Mouse (Mus musculus) adrenal gland, adult 18-20 months (tissue): ENCODE measurements around the gene Ccdc148. TPM values are rescaled to one million over a fixed set of nuclear protein-coding genes. Genes with fewer than 3 reads are reported as not detected.

ENCODE experiments used
- DNase-seq, 2 experiments: peaks; one replicate each; pipeline ENCODE4 v3.0.0; 2021 to 2022; ENCODE audit warnings: low spot score in 2 of 2
- total RNA-seq, 2 experiments: library from RNA; stranded (reverse); gene quantifications; 1 replicate in 1 of 2; 2 replicates in 1 of 2; pipeline ENCODE4 v1.2.3; 2021

Ccdc148 gene
- total RNA-seq, 2 experiments from 2014 or later, result 1.4 to 1.5 TPM

DNA sequence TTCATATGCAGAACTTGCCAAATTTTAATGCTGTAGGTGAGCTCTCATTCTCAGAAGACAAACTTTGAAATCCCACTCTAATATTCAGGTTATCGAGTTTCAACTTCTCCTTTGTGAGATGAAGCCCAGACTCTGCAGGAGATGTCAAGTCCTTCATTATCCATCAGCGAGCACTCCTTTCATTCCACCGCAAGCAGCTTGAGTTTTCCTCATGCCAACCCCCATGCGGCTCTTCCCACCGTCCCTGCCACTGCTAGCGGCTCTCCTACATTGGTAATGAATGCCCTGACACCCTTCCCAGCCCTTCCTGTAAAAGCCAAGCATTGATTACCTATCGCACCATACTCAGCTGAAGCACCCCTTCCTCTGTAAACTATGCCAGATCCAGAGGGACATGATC is 211.7 kb downstream of the Ccdc148 start:
- DNase-seq, result no peak

DNA sequence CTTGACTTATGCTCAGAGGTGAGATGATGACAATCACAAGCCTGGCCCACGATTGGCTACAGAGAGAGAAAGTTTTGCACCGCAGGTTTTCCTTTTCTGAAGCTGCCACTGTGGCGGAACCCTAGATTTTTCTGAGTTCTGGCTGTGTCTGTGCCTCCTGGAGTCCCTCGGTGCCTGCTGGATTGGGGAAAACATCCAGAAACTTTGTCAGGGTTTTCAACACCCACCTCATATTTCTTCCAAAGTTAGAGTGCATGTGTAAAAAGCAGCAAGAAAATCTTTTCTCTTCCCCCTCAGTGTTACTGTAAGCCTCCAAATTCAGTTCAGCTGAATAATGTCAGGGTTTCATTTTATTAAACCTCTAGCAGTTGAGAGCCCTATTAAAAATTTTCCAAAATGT is 219.1 kb downstream of the Ccdc148 start:
- no peak for DNase-seq

GRCm38 (mm10) chr2:58925551-58925950 is 234.9 kb downstream of the Ccdc148 start:
- no peak for DNase-seq

DNA sequence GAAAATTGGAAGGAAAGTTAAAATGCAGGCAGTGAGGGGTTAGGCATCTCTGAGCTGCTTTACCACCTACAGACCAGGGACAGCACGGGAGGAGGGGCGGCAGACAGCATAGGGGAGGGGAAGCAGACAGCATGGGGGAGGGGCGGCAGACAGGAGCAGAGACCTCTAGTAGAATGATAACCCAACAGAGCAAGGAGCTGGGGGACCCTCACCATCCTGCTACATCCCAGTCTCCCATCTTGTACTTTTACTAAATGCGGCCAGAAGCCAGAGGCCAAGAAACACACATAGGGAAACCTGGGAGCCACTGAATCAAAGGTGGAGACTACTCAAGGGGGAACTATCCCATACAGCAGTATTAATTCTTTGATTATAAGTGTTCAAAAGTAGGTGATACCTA is 242.1 kb downstream of the Ccdc148 start:
- DNase-seq, result no peak

DNA sequence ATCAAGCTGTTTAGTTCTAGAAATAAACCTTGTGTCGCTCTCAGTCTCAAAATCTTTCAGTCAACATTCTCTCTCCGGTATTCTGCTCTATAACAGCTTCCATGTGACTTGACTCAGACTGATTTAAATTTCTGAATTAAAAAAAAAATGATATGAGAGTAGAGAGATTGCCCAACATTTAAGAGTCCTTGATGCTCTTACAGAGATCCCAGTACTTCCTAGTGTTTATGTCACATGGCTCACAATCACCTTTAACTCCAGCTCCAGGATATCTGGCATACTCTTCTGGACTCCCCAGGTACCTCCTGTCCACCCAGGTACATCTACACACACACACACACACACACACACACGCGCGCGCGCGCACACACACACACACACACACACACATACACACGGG is 248.1 kb downstream of the Ccdc148 start:
- no peak for DNase-seq

GRCm38 (mm10) chr2:58906814-58907516 is 253.5 kb downstream of the Ccdc148 start:
- DNase-seq, result no peak

DNA sequence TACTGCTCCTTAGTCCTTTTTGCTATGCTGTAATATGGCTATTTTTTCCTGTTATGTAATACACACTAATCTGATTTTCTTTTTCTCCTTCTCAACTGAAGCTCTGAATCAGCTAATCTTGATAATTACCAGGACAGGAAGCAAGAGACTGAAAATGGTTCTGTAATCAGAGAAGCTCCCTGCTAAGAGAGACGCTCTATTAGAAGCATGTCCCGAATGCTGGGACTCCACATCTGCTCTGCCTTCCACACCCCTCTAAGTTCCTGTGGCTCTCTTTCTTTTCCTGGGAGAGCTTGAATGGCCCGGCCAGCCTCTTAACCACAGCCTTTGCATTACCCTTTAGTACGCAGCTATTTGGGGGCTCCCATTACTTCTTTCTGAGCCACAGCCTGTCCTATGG is 255.4 kb downstream of the Ccdc148 start:
- no peak for DNase-seq

GRCm38 (mm10) chr2:58879876-58880275 is 280.6 kb downstream of the Ccdc148 start:
- no peak for DNase-seq

- no peak for DNase-seq
Measured at GRCm38 (mm10) chr2:58859134-58859533, 301.3 kb downstream of the Ccdc148 start, which contains the start of gene Gm11099. Gene Gm11099 (plus strand): TSS chr2:58859434.

DNA sequence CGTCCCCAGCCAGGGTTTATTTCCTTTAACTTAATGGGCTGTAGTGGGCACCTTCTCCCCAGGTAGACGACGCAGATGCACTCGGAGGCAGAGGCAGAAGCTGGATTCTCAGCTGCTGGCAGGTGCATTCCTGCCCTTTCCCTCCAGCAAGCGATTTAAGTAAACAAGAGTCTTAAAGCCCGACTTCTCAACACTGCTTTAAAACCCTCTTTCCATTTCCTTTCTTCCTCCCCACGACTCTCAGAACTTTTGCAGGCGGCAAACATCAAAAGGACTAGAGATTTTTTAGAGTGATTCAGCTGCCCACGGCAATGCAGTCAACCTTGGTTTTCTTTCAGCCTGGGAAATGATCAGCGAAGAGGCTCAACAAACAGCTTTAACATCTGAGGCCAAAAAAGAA is 316.0 kb downstream of the Ccdc148 start:
- DNase-seq, result no peak

DNA sequence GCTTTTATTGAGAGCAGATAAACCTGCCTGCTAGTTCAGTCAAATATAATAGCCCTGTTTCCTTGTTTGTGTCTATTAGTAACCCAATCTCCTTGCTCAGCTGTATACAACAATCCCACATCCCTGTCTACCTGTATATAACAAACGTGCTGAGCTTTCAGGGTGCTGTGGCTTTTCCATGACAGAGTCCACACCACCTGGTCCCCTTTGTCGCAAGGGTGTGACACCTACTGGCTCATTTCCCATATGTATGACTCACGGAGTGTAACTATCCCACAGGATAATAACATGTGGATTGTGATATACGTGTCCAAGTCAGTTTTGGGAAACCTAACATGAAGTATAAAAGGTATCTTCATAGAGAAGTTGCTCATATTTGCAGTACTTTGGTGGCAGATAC is 318.0 kb downstream of the Ccdc148 start:
- no peak for DNase-seq

DNA sequence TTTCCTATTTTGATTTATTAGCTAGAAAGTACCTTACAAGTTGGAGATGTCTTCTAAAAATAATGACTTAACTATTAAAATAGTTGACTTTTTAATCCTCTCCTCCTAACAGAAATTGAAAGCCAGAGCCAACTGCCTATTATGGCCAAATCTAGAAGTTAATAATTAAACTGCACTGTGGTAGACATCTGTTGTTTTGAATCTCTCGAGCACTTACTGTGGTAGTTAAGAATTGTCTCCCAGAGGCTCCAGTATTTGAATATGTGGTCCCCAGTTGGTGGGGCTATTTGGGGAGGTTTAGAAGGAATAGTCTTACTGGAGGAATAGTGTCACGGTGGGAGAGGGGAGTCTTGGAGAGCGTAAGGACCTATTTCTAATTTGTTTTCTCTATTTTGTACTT is 319.5 kb downstream of the Ccdc148 start:
- no peak for DNase-seq

- DNase-seq, result no peak
Measured at GRCm38 (mm10) chr2:58832253-58832980, 328.1 kb downstream of the Ccdc148 start.

GRCm38 (mm10) chr2:58829981-58830742 is 330.3 kb downstream of the Ccdc148 start:
- no peak for DNase-seq

DNA sequence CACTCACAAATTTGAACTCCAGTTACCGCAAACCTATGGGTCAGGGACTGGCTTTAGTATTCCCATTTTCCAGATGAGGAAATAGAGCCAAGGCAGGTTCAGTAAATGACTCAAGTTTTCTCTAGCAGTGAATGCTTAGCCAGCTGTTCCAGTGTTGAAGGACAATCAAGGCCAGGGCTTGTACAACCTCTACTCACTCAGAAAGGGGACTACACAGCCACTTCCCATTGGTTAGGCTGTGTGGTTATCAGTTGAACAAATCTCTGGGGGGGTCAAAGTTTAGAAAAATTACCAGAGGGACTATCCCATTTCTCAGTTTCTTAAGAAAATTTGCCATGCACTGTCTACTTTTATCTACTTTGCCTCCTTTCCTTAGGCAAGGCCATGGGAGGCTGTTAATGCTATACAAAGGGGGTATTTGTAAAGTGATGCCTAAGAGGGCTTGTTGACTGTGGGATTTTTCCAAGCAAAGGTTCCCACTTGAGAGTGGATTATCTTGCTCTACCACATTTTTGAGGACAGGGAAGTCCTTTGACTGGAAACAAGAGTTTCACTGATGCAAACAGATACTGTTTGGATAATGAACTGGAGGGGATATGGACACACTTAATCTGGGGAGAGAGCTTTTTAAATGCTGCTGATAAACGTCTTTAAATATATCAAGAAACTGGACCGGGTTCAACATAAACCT is 331.4 kb downstream of the Ccdc148 start:
- no peak for DNase-seq

GRCm38 (mm10) chr2:58812941-58813340 is 347.5 kb downstream of the Ccdc148 start:
- DNase-seq, result no peak

- no peak for DNase-seq
Measured at GRCm38 (mm10) chr2:58799623-58800022, 360.9 kb downstream of the Ccdc148 start.

DNA sequence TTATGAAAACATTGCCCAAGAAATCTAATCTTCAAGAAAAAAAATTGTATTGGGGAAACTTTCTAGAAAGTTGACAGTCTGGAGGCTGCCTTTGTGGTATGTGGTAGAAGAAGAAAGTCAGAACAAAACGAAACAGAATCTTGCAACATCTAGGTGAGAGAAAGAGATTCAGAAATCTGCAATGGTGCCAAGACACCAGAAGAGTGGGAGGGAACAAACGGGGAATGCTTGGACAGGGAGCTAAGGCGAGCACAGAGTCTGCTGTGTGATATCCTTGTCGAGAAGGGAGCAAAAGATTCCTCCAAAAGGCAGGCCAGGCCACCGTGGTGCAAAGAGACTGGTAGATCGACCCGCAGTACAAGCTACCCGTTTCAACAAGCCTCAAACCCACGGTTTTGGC is 361.4 kb downstream of the Ccdc148 start:
- no peak for DNase-seq

DNA sequence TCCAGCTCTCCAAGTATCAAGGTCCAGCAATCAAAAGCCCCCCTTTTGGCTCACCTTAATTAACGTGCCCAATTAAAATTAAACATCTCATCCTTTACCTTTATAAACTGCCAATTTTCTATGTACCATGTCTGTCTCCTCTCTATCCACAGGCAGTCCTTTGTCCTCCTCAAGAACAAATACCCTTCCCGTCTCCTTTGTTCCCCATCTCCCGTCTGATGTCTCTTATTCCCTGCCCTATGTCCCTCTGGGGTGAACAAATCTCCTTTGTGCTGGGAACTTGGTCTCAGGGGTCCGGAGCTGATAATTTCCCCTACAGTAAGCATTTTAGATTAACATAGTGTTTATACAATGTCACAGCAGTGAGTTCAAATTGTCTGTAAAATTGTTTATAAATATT is 363.0 kb downstream of the Ccdc148 start:
- no peak for DNase-seq

- no peak for DNase-seq
Measured at GRCm38 (mm10) chr2:58795432-58795831, 365.1 kb downstream of the Ccdc148 start.

GRCm38 (mm10) chr2:58794489-58794888 is 366.0 kb downstream of the Ccdc148 start:
- no peak for DNase-seq
